Mouse (Mus musculus) kidney, postnatal 4 days (tissue): ENCODE data around the gene Pla2g1b.
"Not testable (repeated sequence)": the region's sequence is repeated elsewhere in the genome, so short reads cannot be mapped to it uniquely, and the experiment has no call there.

Experiments
- DNase-seq, 2 experiments: peaks; one replicate each; pipeline ENCODE4 v3.0.0; 2021; ENCODE audit warnings: mixed read lengths in 2 of 2

The Pla2g1b gene

GRCm38 (mm10) chr5:115484996-115485395 lies 18.9 kb downstream of the Pla2g1b start:
- DNase-seq = no peak

GRCm38 (mm10) chr5:115485489-115486205 lies 19.6 kb downstream of the Pla2g1b start:
- DNase-seq = no peak

GRCm38 (mm10) chr5:115486726-115487125 lies 20.7 kb downstream of the Pla2g1b start:
- no peak for DNase-seq

- no peak for DNase-seq
These were observed 21.3 kb downstream of the Pla2g1b start for GRCm38 (mm10) chr5:115487353-115487752.

GRCm38 (mm10) chr5:115487942-115488580 lies 22.0 kb downstream of the Pla2g1b start:
- no peak for DNase-seq

- DNase-seq = peak; percentile 78 to 88
These were observed 23.0 kb downstream of the Pla2g1b start for GRCm38 (mm10) chr5:115488841-115489698.

GRCm38 (mm10) chr5:115489699-115490637 lies 23.9 kb downstream of the Pla2g1b start:
- peak; percentile 87 to 93 for DNase-seq

GRCm38 (mm10) chr5:115490638-115491000 lies 24.6 kb downstream of the Pla2g1b start:
- DNase-seq = no peak

- no peak for DNase-seq
These were observed 25.0 kb downstream of the Pla2g1b start for GRCm38 (mm10) chr5:115491076-115491475.

GRCm38 (mm10) chr5:115491771-115492322 lies 25.8 kb downstream of the Pla2g1b start:
- DNase-seq = peak; percentile 56 to 75

- no peak for DNase-seq
These were observed 26.8 kb downstream of the Pla2g1b start for GRCm38 (mm10) chr5:115492711-115493335.

- no peak for DNase-seq
These were observed 27.4 kb downstream of the Pla2g1b start for GRCm38 (mm10) chr5:115493441-115493840.

- DNase-seq = not testable (repeated sequence)
These were observed 29.6 kb downstream of the Pla2g1b start for GRCm38 (mm10) chr5:115495618-115496017.

GRCm38 (mm10) chr5:115497033-115497432 lies 31.0 kb downstream of the Pla2g1b start:
- no peak for DNase-seq

- DNase-seq = no peak
These were observed 32.5 kb downstream of the Pla2g1b start for GRCm38 (mm10) chr5:115498307-115499240.

GRCm38 (mm10) chr5:115500383-115500935 lies 34.4 kb downstream of the Pla2g1b start:
- peak; percentile 49 to 64 for DNase-seq

- no peak for DNase-seq
These were observed 37.0 kb downstream of the Pla2g1b start for GRCm38 (mm10) chr5:115503035-115503434.

GRCm38 (mm10) chr5:115505617-115506016 lies 39.6 kb downstream of the Pla2g1b start:
- not testable (repeated sequence) for DNase-seq

- peak; percentile 96 for DNase-seq
These were observed 40.6 kb downstream of the Pla2g1b start, which contains the start of gene Pxn for GRCm38 (mm10) chr5:115506454-115507201. Gene Pxn, plus strand, starts transcription at chr5:115506676.
